Comparison of ENCODE assay signal across 28 mouse cellular contexts in the genomic region with DNA sequence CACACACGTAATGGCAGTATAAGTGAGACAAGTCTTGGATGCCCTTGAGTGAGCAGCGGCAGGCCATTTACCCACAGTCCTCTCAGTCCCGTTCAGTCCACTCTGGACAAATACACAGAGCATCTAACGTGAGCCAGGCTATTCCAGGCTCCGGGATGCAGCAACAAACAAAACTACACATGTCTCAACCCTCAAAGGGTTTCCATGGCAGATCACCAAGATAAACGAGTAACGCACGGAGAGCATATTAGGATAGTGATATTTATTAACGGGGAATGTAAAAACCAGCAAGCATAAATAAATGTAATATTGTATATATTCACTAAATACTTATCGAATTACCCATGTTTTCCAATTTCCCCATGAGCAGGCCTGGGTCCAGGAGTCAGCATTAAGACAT. TPM values are rescaled to one million over a fixed set of nuclear protein-coding genes. Genes with fewer than 3 reads are reported as not detected.
"Had no signal": no experiment of that assay in that cellular context is flagged by ENCODE, and none has a peak within 500 bp of the region (broad histone marks: within the 10 kb centered on the region; RNA-seq: fewer than 3 reads in every experiment).

No protein-coding gene starts in this region.

- H3K4me1 ChIP-seq: liver, embryonic 13.5 days had no signal

- H3K27me3 ChIP-seq: heart, embryonic 13.5 days; heart, embryonic 15.5 days; hindbrain, embryonic 12.5 days; intestine, embryonic 15.5 days; limb, embryonic 12.5 days; liver, embryonic 13.5 days; liver, embryonic 15.5 days had no signal

- DNase-seq: gastrocnemius, postnatal 14 days; heart, adult 11 months; heart, adult 2 months; heart, postnatal 14 days; heart, postnatal 36 days; kidney, adult 18-20 months; kidney, adult 8-10 months; kidney, postnatal 10 days; kidney, postnatal 25 days; kidney, postnatal 4 days; liver; liver, embryonic 13.5 days had no signal

- H3K4me3 ChIP-seq: heart, adult 2 months; heart, embryonic 13.5 days; heart, embryonic 15.5 days; hindbrain, embryonic 12.5 days; intestine, embryonic 15.5 days; layer of hippocampus, adult 2 months; left cerebral cortex, adult 2 months; limb, embryonic 10.5 days; limb, embryonic 12.5 days; liver, embryonic 13.5 days; liver, embryonic 15.5 days had no signal

- H3K9ac ChIP-seq: heart, embryonic 13.5 days; heart, embryonic 15.5 days; hindbrain, embryonic 12.5 days; hindbrain, embryonic 14.5 days; intestine, embryonic 15.5 days; limb, embryonic 12.5 days; liver, embryonic 13.5 days; liver, embryonic 15.5 days had no signal

- H3K4me2 ChIP-seq: heart, embryonic 11.5 days; heart, embryonic 13.5 days; heart, embryonic 15.5 days; hindbrain, embryonic 12.5 days; hindbrain, embryonic 14.5 days; intestine, embryonic 15.5 days; limb, embryonic 12.5 days; liver, embryonic 11.5 days; liver, embryonic 13.5 days; liver, embryonic 15.5 days had no signal

- H3K9me3 ChIP-seq: heart, embryonic 13.5 days; heart, embryonic 15.5 days; hindbrain, embryonic 12.5 days; intestine, embryonic 15.5 days; limb, embryonic 10.5 days; limb, embryonic 12.5 days; liver, embryonic 13.5 days; liver, embryonic 15.5 days had no signal

- H3K27ac ChIP-seq: heart, adult 2 months; heart, embryonic 13.5 days; hindbrain, embryonic 12.5 days; hindbrain, embryonic 14.5 days; intestine, embryonic 15.5 days; layer of hippocampus, adult 2 months; left cerebral cortex, adult 2 months; limb, embryonic 10.5 days; limb, embryonic 12.5 days; liver, embryonic 13.5 days; liver, embryonic 15.5 days had no signal

- H3K36me3 ChIP-seq: heart, embryonic 13.5 days; heart, embryonic 15.5 days; hindbrain, embryonic 12.5 days; intestine, embryonic 15.5 days; limb, embryonic 10.5 days; limb, embryonic 12.5 days; liver, embryonic 13.5 days; liver, embryonic 15.5 days had no signal

- ATAC-seq: hindbrain, embryonic 16.5 days; inflammation-experienced regulatory T-cells, adult 6 months; intestine, embryonic 15.5 days; intestine, postnatal 0 days had no signal

RNA-seq across cellular contexts. Expression of a gene that starts 15.2 kb away (rescaled TPM):
- total RNA-seq: hematopoietic stem cell, adult 5-6 weeks had no signal
